Mouse (Mus musculus) myocyte (in vitro differentiated cells): ENCODE measurements around the gene Ctsll3. TPM values are rescaled to one million over a fixed set of nuclear protein-coding genes. Genes with fewer than 3 reads are reported as not detected.

ENCODE experiments used
- H3K27me3 ChIP-seq: one replicate; pipeline ENCODE4 v1.6.1; 2011; ENCODE audit not compliant: control insufficient read depth, insufficient read depth, insufficient read length
- H3K36me3 ChIP-seq: one replicate; pipeline ENCODE4 v1.6.1; 2011; ENCODE audit not compliant: control insufficient read depth, insufficient read depth
- H3K4me2 ChIP-seq: one replicate; pipeline ENCODE4 v1.6.1; 2011; ENCODE audit warnings: low read depth, control low read depth
- H3K4me3 ChIP-seq: one replicate; pipeline ENCODE4 v1.5.1; 2011; ENCODE audit warnings: mild to moderate bottlenecking, control low read depth, moderate library complexity
- H3K79me2 ChIP-seq: one replicate; pipeline ENCODE4 v1.6.1; 2011; ENCODE audit not compliant: control insufficient read depth, insufficient read depth
- H3ac ChIP-seq: one replicate; pipeline ENCODE4 v1.6.1; 2011; ENCODE audit not compliant: control insufficient read depth, insufficient read length
- CEBPB ChIP-seq: IDR thresholded peaks from 2 replicates; pipeline ENCODE4 v1.6.1; 2011; ENCODE audit warnings: mild to moderate bottlenecking, moderate library complexity; ENCODE audit not compliant: poor library complexity, insufficient read depth, severe bottlenecking
- E2F4 ChIP-seq: IDR thresholded peaks from one replicate; pipeline ENCODE4 v1.6.1; 2011; ENCODE audit warnings: mild to moderate bottlenecking, control low read depth, moderate library complexity; ENCODE audit not compliant: insufficient read depth
- MAX ChIP-seq: IDR thresholded peaks from one replicate; pipeline ENCODE4 v1.6.1; 2011; ENCODE audit warnings: low read depth, mild to moderate bottlenecking, control low read depth
- MYOD1 ChIP-seq, 3 experiments: IDR thresholded peaks; one replicate each; pipeline ENCODE4 v1.6.1; 2011; ENCODE audit warnings: control low read depth in 2 of 3, low read depth in 2 of 3, mild to moderate bottlenecking in 2 of 3, moderate library complexity in 1 of 3; ENCODE audit not compliant: insufficient read length in 2 of 3, control insufficient read depth in 1 of 3
- MYOG ChIP-seq, 3 experiments: IDR thresholded peaks; one replicate each; pipeline ENCODE4 v1.6.1; 2011; ENCODE audit warnings: control low read depth in 2 of 3, low read depth in 2 of 3, mild to moderate bottlenecking in 2 of 3; ENCODE audit not compliant: insufficient read length in 2 of 3, control insufficient read depth in 1 of 3, insufficient read depth in 1 of 3
- POLR2A ChIP-seq: IDR thresholded peaks from one replicate; pipeline ENCODE4 v1.6.1; 2011; ENCODE audit warnings: low read depth, mild to moderate bottlenecking, control low read depth, moderate library complexity; ENCODE audit not compliant: insufficient read length
- POLR2AphosphoS2 ChIP-seq: IDR thresholded peaks from one replicate; pipeline ENCODE4 v1.6.1; 2011; ENCODE audit warnings: low read depth, control low read depth; ENCODE audit not compliant: insufficient read length
- REST ChIP-seq: IDR thresholded peaks from one replicate; pipeline ENCODE4 v1.6.1; 2011; ENCODE audit warnings: mild to moderate bottlenecking, control low read depth, moderate library complexity; ENCODE audit not compliant: insufficient read depth, insufficient read length
- SRF ChIP-seq: IDR thresholded peaks from one replicate; pipeline ENCODE4 v1.6.1; 2011; ENCODE audit warnings: low read depth; ENCODE audit not compliant: control insufficient read depth, insufficient read length
- TCF12 ChIP-seq: IDR thresholded peaks from one replicate; pipeline ENCODE4 v1.6.1; 2011; ENCODE audit warnings: mild to moderate bottlenecking, control low read depth; ENCODE audit not compliant: poor library complexity, insufficient read depth, severe bottlenecking
- TCF3 ChIP-seq: IDR thresholded peaks from one replicate; pipeline ENCODE4 v1.6.1; 2011; ENCODE audit warnings: low read depth, control low read depth; ENCODE audit not compliant: insufficient read length
- USF1 ChIP-seq: IDR thresholded peaks from one replicate; pipeline ENCODE4 v1.6.1; 2011; ENCODE audit warnings: low read depth, mild to moderate bottlenecking, control low read depth, moderate library complexity
- polyA plus RNA-seq: library from polyadenylated mRNA; unstranded; fragments of >200 nt; fragmentation: generic; extraction: Trizol; gene quantifications from one replicate; pipeline ENCODE4 v1.2.1, GENCODE M21; 2012; ENCODE audit warnings: missing spikeins

The Ctsll3 gene
- polyA plus RNA-seq = not detected

DNA sequence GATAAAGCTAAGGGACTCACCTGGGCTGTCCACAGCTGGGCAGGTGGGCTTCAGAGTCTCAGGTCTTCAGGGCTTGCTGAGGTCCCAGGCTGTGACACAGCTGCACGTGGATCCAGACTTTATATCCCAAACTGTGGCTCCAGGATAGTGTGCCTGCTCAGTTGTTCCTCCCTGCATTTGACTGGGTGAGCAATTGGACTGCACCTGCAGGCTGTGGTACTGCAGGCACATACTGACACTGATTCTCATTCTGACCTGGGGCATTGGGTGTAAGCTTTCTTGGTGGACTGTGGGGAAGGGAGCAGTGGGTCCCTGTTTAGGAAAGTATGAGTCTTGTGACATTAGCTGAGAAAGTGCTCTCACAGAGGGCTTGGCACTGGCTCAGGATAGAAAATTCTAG is at the start of gene Ctsll3:
Ctsll3 (minus strand) TSS at position 101 of the 400 bp plus-strand sequence.
- H3K79me2 ChIP-seq = no peaks in the 10 kb centered on the region
- TF ChIP-seq CEBPB (no peak), POLR2AphosphoS2 (no peak), TCF3 (no peak), MYOD1 (IDR thresholded peaks at IDR 0.05; ENCODE audit: control insufficient read depth in 1 of 3, insufficient read length in 2 of 3, low read depth in 2 of 3) (no peak), REST (no peak), POLR2A (no peak), USF1 (no peak)
- H3K36me3 ChIP-seq = no peaks in the 10 kb centered on the region
- H3ac ChIP-seq = no peak within 1 kb of the TSS
- no peak within 1 kb of the TSS for H3K4me3 ChIP-seq
- H3K27me3 ChIP-seq = no peaks in the 10 kb centered on the region
- H3K4me2 ChIP-seq = no peak within 1 kb of the TSS

DNA sequence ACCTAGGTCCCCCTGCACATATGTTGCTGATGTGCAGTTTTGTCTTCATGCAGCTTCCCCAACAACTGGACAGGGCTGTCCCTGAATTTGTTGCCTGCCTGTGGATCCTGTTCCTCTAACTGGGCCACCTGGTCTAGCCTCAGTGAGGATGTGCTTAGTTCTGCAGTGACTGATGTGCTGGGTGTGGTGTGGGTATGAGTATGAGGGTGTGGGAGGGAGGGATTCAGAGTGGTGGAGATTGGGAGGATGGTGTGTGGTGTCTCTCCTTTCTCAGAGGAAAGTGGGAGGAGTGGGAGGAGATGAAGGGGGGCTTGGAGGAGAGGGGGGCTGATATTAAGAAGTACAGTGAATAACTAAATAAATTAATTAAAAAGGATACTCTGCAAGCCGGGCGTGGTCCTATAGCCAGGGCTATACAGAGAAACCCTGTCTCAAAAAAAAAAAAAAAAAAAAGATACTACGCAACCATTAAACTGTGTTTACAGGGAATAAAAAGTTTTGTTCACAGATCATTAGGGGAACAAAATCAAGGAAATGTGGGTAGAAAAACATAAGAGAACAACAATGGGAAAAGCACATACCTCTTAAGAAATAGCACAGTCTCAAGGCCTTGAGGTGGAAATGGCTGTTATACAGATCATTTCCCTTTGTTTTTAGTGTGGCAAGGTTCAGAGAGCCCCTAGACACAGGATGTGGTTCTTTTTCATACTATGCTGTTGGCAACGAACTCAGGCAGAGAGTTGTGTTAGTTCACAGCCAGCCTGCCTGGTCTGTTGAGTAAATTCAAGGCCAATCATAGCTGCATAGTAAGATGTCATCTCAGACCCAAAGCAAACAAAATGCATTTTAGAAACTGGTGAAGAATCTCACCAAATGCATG is 45.8 kb upstream of the Ctsll3 start:
- Histone ChIP-seq H3K27me3 (no peaks in the 10 kb centered on the region), H3K4me3 (no peak overlapping the region), H3K79me2 (no peaks in the 10 kb centered on the region), H3K4me2 (no peak overlapping the region), H3ac (no peak overlapping the region), H3K36me3 (no peaks in the 10 kb centered on the region)
- no peak for TF ChIP-seq CEBPB
- no peak for TF ChIP-seq MYOD1 (IDR thresholded peaks at IDR 0.05; ENCODE audit: control insufficient read depth in 1 of 3, insufficient read length in 2 of 3, low read depth in 2 of 3)
- TF ChIP-seq REST = no peak
- TF ChIP-seq TCF12 = no peak
- no peak for TF ChIP-seq E2F4
- TF ChIP-seq TCF3 = no peak
- TF ChIP-seq USF1 = no peak
- TF ChIP-seq MAX = no peak
- no peak for TF ChIP-seq POLR2A
- TF ChIP-seq POLR2AphosphoS2 = no peak

DNA sequence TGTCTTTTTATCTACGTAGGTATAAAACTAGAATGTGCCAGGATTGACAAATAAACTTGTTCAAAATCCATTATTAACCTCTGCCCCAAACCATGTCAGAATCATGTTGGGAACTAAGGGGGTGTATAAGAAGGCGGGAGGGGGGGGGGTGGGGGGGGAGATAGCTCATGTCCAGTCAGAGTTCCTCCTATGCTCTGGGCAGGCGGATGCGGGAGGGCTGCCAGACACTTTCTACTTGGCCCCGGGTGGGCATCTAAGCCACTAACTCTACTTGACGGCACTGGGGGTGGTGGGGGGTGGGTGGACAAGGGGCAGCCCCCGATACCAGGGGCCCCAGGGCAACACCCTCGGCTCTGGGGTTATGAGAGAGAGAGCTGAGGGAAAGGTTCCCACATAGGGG is 40.5 kb upstream of the Ctsll3 start:
- H3K4me3 ChIP-seq = no peak overlapping the region
- H3K4me2 ChIP-seq = no peak overlapping the region
- no peak overlapping the region for H3ac ChIP-seq
- TF ChIP-seq REST (no peak), MYOD1 (IDR thresholded peaks at IDR 0.05; ENCODE audit: control insufficient read depth in 1 of 3, insufficient read length in 2 of 3, low read depth in 2 of 3) (no peak), MYOG (IDR thresholded peaks at IDR 0.05; ENCODE audit: control insufficient read depth in 1 of 3, insufficient read depth in 1 of 3, insufficient read length in 2 of 3, low read depth in 2 of 3) (no peak), SRF (no peak), CEBPB (no peak), E2F4 (no peak), TCF12 (no peak), POLR2A (no peak), USF1 (no peak), TCF3 (no peak), POLR2AphosphoS2 (no peak), MAX (no peak)
- no peaks in the 10 kb centered on the region for H3K27me3 ChIP-seq
- H3K36me3 ChIP-seq = no peaks in the 10 kb centered on the region
- no peaks in the 10 kb centered on the region for H3K79me2 ChIP-seq

DNA sequence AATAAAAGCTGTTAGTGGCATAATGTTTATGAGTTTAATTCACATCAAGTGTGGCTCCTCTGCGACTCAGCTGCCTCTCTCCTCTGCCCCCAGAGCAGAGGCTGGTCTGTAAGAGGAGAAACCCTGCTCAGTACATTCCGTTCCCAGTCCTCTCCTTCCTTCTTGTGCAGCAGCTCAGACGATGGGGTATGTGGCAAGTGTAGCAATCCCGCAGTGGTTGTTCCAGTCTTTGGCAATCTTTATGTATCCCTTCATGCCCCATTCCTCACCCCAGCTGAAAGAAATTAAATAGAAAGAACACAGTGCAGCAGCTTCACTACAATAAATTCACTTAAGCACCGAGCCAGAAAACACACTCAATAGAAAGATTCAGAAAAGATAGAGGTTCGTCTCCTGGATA is 40.1 kb upstream of the Ctsll3 start:
- Histone ChIP-seq H3K79me2 (no peaks in the 10 kb centered on the region), H3K4me2 (no peak overlapping the region), H3K36me3 (no peaks in the 10 kb centered on the region), H3ac (no peak overlapping the region), H3K4me3 (no peak overlapping the region), H3K27me3 (no peaks in the 10 kb centered on the region)
- TF ChIP-seq POLR2AphosphoS2 (no peak), MYOG (IDR thresholded peaks at IDR 0.05; ENCODE audit: control insufficient read depth in 1 of 3, insufficient read depth in 1 of 3, insufficient read length in 2 of 3, low read depth in 2 of 3) (no peak), TCF12 (no peak), USF1 (no peak), REST (no peak), POLR2A (no peak), CEBPB (no peak), E2F4 (no peak), SRF (no peak), MYOD1 (IDR thresholded peaks at IDR 0.05; ENCODE audit: control insufficient read depth in 1 of 3, insufficient read length in 2 of 3, low read depth in 2 of 3) (no peak), TCF3 (no peak), MAX (no peak)
